Mouse (Mus musculus): ENCODE data around the gene Naa38. TPM values are rescaled to one million over a fixed set of nuclear protein-coding genes. Genes with fewer than 3 reads are reported as not detected.

Gene Naa38
- polyA plus RNA-seq (2017; shearing (Covaris generic)) = 100 to 1,000 TPM in 1 of 2 experiments, 10 to 100 TPM in 1; 97.4 to 110 TPM

GRCm38 (mm10) chr11:69395235-69395633 is at the start of gene Naa38, which contains the start of gene Cyb5d1:
TSS of gene Naa38 (plus strand) at chr11:69395487.
TSS of gene Cyb5d1 (minus strand) at chr11:69395631.

GRCm38 (mm10) chr11:69369215-69369989 is 25.9 kb upstream of the Naa38 start, which contains the start of gene Chd3:
TSS of gene Chd3 (minus strand) at chr11:69369406.

GRCm38 (mm10) chr11:69398059-69398458 is 2.8 kb downstream of the Naa38 start, which contains the start of gene Tmem88:
TSS of gene Tmem88 (minus strand) at chr11:69398234.

GRCm38 (mm10) chr11:69413221-69414181 is 18.2 kb downstream of the Naa38 start, which contains the start of gene Kdm6b:
TSS of gene Kdm6b (minus strand) at chr11:69413675.

Other genes with a start within 250 kb of the Naa38 start
- gene Alox12b, start 238.5 kb upstream of the Naa38 start, polyA plus RNA-seq (2017; shearing (Covaris generic)) = under 1 TPM in 1 of 2 experiments, not detected in 1; 0.18 TPM
- gene Alox8, start 197.6 kb upstream of the Naa38 start, polyA plus RNA-seq (2017; shearing (Covaris generic)) = 10 to 100 TPM in 1 of 2 experiments, 1 to 10 TPM in 1; 5.9 to 12.5 TPM
- under 1 TPM; 0.34 to 0.43 TPM for gene Gucy2e, start 158.5 kb upstream of the Naa38 start, polyA plus RNA-seq (2017; shearing (Covaris generic))
- 10 to 100 TPM; 11.8 to 14.0 TPM for gene Cntrob, start 71.7 kb upstream of the Naa38 start, polyA plus RNA-seq (2017; shearing (Covaris generic))
- gene Trappc1, start 71.5 kb upstream of the Naa38 start, polyA plus RNA-seq (2017; shearing (Covaris generic)) = 100 to 1,000 TPM in 1 of 2 experiments, 10 to 100 TPM in 1; 91.3 to 101 TPM
- 1 to 10 TPM; 1.3 to 1.5 TPM for gene Kcnab3, start 69.2 kb upstream of the Naa38 start, polyA plus RNA-seq (2017; shearing (Covaris generic))
- gene Rnf227, start 55.0 kb upstream of the Naa38 start, polyA plus RNA-seq (2017; shearing (Covaris generic)) = 10 to 100 TPM in 1 of 2 experiments, 1 to 10 TPM in 1; 5.8 to 13.3 TPM
- gene Chd3, start 26.1 kb upstream of the Naa38 start, polyA plus RNA-seq (2017; shearing (Covaris generic)) = 100 to 1,000 TPM; 116 to 125 TPM
- 10 to 100 TPM; 25.6 to 30.9 TPM for gene Cyb5d1, start 144 bp downstream of the Naa38 start, polyA plus RNA-seq (2017; shearing (Covaris generic))
- 1 to 10 TPM in 1 of 2 experiments, under 1 TPM in 1; 0.45 to 1.8 TPM for gene Tmem88, start 2.7 kb downstream of the Naa38 start, polyA plus RNA-seq (2017; shearing (Covaris generic))
- gene Kdm6b, start 18.2 kb downstream of the Naa38 start, polyA plus RNA-seq (2017; shearing (Covaris generic)) = 1 to 10 TPM; 5.0 to 5.4 TPM
- 1 to 10 TPM in 1 of 2 experiments, under 1 TPM in 1; 0.31 to 3.4 TPM for gene Dnah2, start 153.6 kb downstream of the Naa38 start, polyA plus RNA-seq (2017; shearing (Covaris generic))
- gene Efnb3, start 164.7 kb downstream of the Naa38 start, polyA plus RNA-seq (2017; shearing (Covaris generic)) = under 1 TPM; 0.55 to 0.64 TPM
- gene Wrap53, start 184.8 kb downstream of the Naa38 start, polyA plus RNA-seq (2017; shearing (Covaris generic)) = 10 to 100 TPM; 26.4 to 26.5 TPM
- 100 to 1,000 TPM; 201 to 249 TPM for gene Trp53, start 184.9 kb downstream of the Naa38 start, polyA plus RNA-seq (2017; shearing (Covaris generic))
- under 1 TPM in 1 of 2 experiments, not detected in 1; 0.55 TPM for gene Atp1b2, start 210.5 kb downstream of the Naa38 start, polyA plus RNA-seq (2017; shearing (Covaris generic))
- gene Shbg, start 222.4 kb downstream of the Naa38 start, polyA plus RNA-seq (2017; shearing (Covaris generic)) = under 1 TPM; 0.33 to 0.57 TPM
- gene Sat2, start 226.5 kb downstream of the Naa38 start, polyA plus RNA-seq (2017; shearing (Covaris generic)) = 1 to 10 TPM in 1 of 2 experiments, not detected in 1; 2.8 TPM
- 10 to 100 TPM; 59.9 to 74.5 TPM for gene Fxr2, start 237.5 kb downstream of the Naa38 start, polyA plus RNA-seq (2017; shearing (Covaris generic))

Data from inflammation-experienced regulatory T-cells (primary cell).